ENCODE assay signal across 12 mouse cellular contexts in the genomic region with DNA sequence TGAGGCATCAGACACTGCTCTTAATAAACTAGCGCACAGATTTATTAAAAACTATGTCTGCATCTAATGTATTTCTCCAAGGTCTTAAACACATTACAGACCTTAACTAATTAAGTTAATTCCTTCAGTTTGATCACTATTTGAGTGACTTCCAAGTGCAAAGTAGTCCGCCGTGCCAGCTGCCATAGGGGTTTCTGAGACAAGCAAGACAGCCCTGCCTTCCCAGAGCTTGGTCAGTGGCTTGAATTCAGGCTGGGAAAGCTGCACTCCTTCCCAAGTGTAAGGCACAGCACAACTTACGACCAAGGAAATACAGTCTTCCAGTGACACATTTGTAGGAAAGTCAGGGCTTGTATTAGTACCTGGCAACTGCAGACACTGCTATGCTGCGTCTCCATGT. TPM values are rescaled to one million over a fixed set of nuclear protein-coding genes. Genes with fewer than 3 reads are reported as not detected.
DNase-seq lines count a peak whose midpoint lies in the region; ATAC-seq and TF ChIP-seq lines count a peak whose summit lies in the region.
"Had no signal": no experiment of that assay in that cellular context is flagged by ENCODE, and none has a peak within 500 bp of the region (broad histone marks: within the 10 kb centered on the region; RNA-seq: fewer than 3 reads in every experiment).

No protein-coding gene starts in this region.

- WGBS in heart, embryonic 13.5 days, result 79% methylated on average over 5 of the region's 5 CpGs
- 82% methylated on average over 5 of the region's 5 CpGs for WGBS in lung, postnatal 0 days
- 52% methylated on average over 5 of the region's 5 CpGs for WGBS in hindbrain, embryonic 14.5 days
- 64% methylated on average over 5 of the region's 5 CpGs for WGBS in neural tube, embryonic 14.5 days

- DNase-seq in heart, adult 8-10 months (ENCODE audit: low spot score), result no peak
- no peak for DNase-seq in lung, postnatal 0 days (ENCODE audit: low spot score)
- DNase-seq in lung, adult 18-20 months, result no peak
- DNase-seq in hindbrain, embryonic 14.5 days (ENCODE audit: low spot score), result no peak
- DNase-seq in right cerebral cortex, adult 2 months (ENCODE audit: low spot score in 2 of 2), result no peak
- DNase-seq: thymus, postnatal 25 days had no signal

- no peaks in the 10 kb centered on the region for H3K9me3 ChIP-seq in heart, embryonic 13.5 days
- H3K9me3 ChIP-seq in lung, postnatal 0 days (ENCODE audit: low read length), result no peaks in the 10 kb centered on the region
- no peaks in the 10 kb centered on the region for H3K9me3 ChIP-seq in hindbrain, embryonic 14.5 days (ENCODE audit: control insufficient read depth, low read length)
- H3K9me3 ChIP-seq in neural tube, embryonic 14.5 days (ENCODE audit: control insufficient read depth, low read length), result no peaks in the 10 kb centered on the region
- H3K9me3 ChIP-seq: liver, embryonic 15.5 days; stomach, embryonic 15.5 days had no signal

- peaks cover 68% of the 10 kb centered on the region for H3K4me1 ChIP-seq in heart, embryonic 13.5 days
- peaks cover 9% of the 10 kb centered on the region; the same call in 1 of the 2 replicates for H3K4me1 ChIP-seq in lung, postnatal 0 days (ENCODE audit: insufficient read depth, low read depth, low read length)
- H3K4me1 ChIP-seq in hindbrain, embryonic 14.5 days (replicated peaks; ENCODE audit: control insufficient read depth, insufficient read depth, low read length), result peaks cover 61% of the 10 kb centered on the region
- H3K4me1 ChIP-seq in neural tube, embryonic 14.5 days (ENCODE audit: control insufficient read depth, insufficient read depth, low read length), result peaks cover 50% of the 10 kb centered on the region

- ATAC-seq in heart, embryonic 13.5 days (ENCODE audit: extremely low read depth, insufficient number of reproducible peaks, low FRiP score, low TSS enrichment), result no peak
- ATAC-seq in lung, postnatal 0 days, result no peak
- no peak for ATAC-seq in hindbrain, embryonic 14.5 days (ENCODE audit: low FRiP score)
- ATAC-seq in neural tube, embryonic 14.5 days (ENCODE audit: low read depth), result no peak
- ATAC-seq: Patski had no signal

- no peaks in the 10 kb centered on the region for H3K27me3 ChIP-seq in heart, embryonic 13.5 days (replicated peaks)
- H3K27me3 ChIP-seq in lung, postnatal 0 days (replicated peaks; ENCODE audit: insufficient read depth, low read length), result no peaks in the 10 kb centered on the region
- H3K27me3 ChIP-seq in hindbrain, embryonic 14.5 days (ENCODE audit: control insufficient read depth, insufficient read depth, low read length), result no peaks in the 10 kb centered on the region
- no peaks in the 10 kb centered on the region for H3K27me3 ChIP-seq in neural tube, embryonic 14.5 days (ENCODE audit: control insufficient read depth, insufficient read depth, low read length)
- H3K27me3 ChIP-seq: Patski; stomach, embryonic 15.5 days had no signal

- no peak for TF ChIP-seq CTCF in lung, postnatal 0 days (IDR thresholded peaks at IDR 0.05)

- H3K36me3 ChIP-seq in heart, embryonic 13.5 days, result no peaks in the 10 kb centered on the region
- no peaks in the 10 kb centered on the region for H3K36me3 ChIP-seq in lung, postnatal 0 days (ENCODE audit: insufficient read depth, low read length)
- H3K36me3 ChIP-seq in hindbrain, embryonic 14.5 days (replicated peaks; ENCODE audit: control insufficient read depth, insufficient read depth), result no peaks in the 10 kb centered on the region
- H3K36me3 ChIP-seq in neural tube, embryonic 14.5 days (ENCODE audit: control insufficient read depth, insufficient read depth, low read length), result no peaks in the 10 kb centered on the region
- H3K36me3 ChIP-seq: liver, embryonic 15.5 days; stomach, embryonic 15.5 days had no signal

- no peak overlapping the region for H3K9ac ChIP-seq in heart, embryonic 13.5 days
- no peak overlapping the region for H3K9ac ChIP-seq in lung, postnatal 0 days (replicated peaks; ENCODE audit: low read depth)
- H3K9ac ChIP-seq in hindbrain, embryonic 14.5 days, result 0 out of 2 replicates have a peak overlapping the region, but pooled peaks have one; percentile 17
- H3K9ac ChIP-seq in neural tube, embryonic 14.5 days (replicated peaks; ENCODE audit: low read depth, low read length), result no peak overlapping the region
- H3K9ac ChIP-seq: liver, embryonic 15.5 days; stomach, embryonic 15.5 days had no signal

- peak overlapping the region; percentile 66 for H3K4me2 ChIP-seq in heart, embryonic 13.5 days
- H3K4me2 ChIP-seq in lung, postnatal 0 days (replicated peaks; ENCODE audit: low read depth, low read length), result peak overlapping the region; percentile 48; the same call in 1 of the 2 replicates
- peak overlapping the region; percentile 86 for H3K4me2 ChIP-seq in hindbrain, embryonic 14.5 days (replicated peaks)
- H3K4me2 ChIP-seq in neural tube, embryonic 14.5 days (ENCODE audit: low read depth, low read length), result peak overlapping the region; percentile 58; the same call in 1 of the 2 replicates

- TF ChIP-seq EP300 in lung, postnatal 0 days (IDR thresholded peaks at IDR 0.05), result no peak

- no peak overlapping the region for H3K4me3 ChIP-seq in heart, embryonic 13.5 days
- no peak overlapping the region for H3K4me3 ChIP-seq in lung, postnatal 0 days (ENCODE audit: low read depth, low read length)
- no peak overlapping the region for H3K4me3 ChIP-seq in hindbrain, embryonic 14.5 days (replicated peaks; ENCODE audit: low read length)
- no peak overlapping the region for H3K4me3 ChIP-seq in neural tube, embryonic 14.5 days (ENCODE audit: low read depth, low read length)
- H3K4me3 ChIP-seq: erythroblast, embryonic 14.5 days had no signal

- H3K27ac ChIP-seq in heart, embryonic 13.5 days (replicated peaks), result no peak overlapping the region
- no peak overlapping the region for H3K27ac ChIP-seq in lung, postnatal 0 days (ENCODE audit: low read length)
- no peak overlapping the region for H3K27ac ChIP-seq in hindbrain, embryonic 14.5 days
- H3K27ac ChIP-seq in neural tube, embryonic 14.5 days (ENCODE audit: low read depth, low read length), result no peak overlapping the region
- H3K27ac ChIP-seq: liver, embryonic 15.5 days had no signal

RNA-seq across cellular contexts. Expression of a gene that starts 4.4 kb away (rescaled TPM):
- polyA plus RNA-seq in heart, embryonic 13.5 days (2015; fragmentation: Nextera tagmentation; extraction: Ambion mirVana), result 24.3 and 28.2 TPM in 2 replicates
- total RNA-seq in heart, adult 8-10 months (2022), result 10 to 100 TPM; 37.1 to 52.9 (median 46.2) TPM
- polyA plus RNA-seq in lung, postnatal 0 days (2015; fragmentation: Nextera tagmentation; extraction: Ambion mirVana), result 14.1 and 16.6 TPM in 2 replicates
- 28.8 and 32.6 TPM in 2 replicates for polyA plus RNA-seq in hindbrain, embryonic 14.5 days (2014; fragmentation: Nextera tagmentation; extraction: Ambion mirVana)
- 29.1 and 30.2 TPM in 2 replicates for polyA plus RNA-seq in neural tube, embryonic 14.5 days (2014; fragmentation: Nextera tagmentation; extraction: Ambion mirVana)
